Mouse (Mus musculus) regulatory T cell (primary cell): ENCODE data around the gene Eif4g3.
"Not testable (repeated sequence)": the region's sequence is repeated elsewhere in the genome, so short reads cannot be mapped to it uniquely, and the experiment has no call there.

ENCODE experiments used
- in situ Hi-C: fragments of 300-600 bp; cut with MboI, MseI; formaldehyde crosslinking; loops from one replicate; pipeline ENCODE4 v1.15.1; 2025; ENCODE audit warnings: high pct_unique_total_duplicates

Eif4g3 gene

GRCm38 (mm10) chr4:137992890-137993289 is at the start of gene Eif4g3:
Gene Eif4g3, plus strand, starts transcription at chr4:137993022.
- in situ Hi-C loops = loop anchor here (5.0 kb wide), 1 partner anchor 309 kb away; the partner anchor contains the start of gene Ddost

GRCm38 (mm10) chr4:137943540-137943939 is 49.3 kb upstream of the Eif4g3 start:
- in situ Hi-C loops = no loop called here

GRCm38 (mm10) chr4:137945376-137945775 is 47.4 kb upstream of the Eif4g3 start:
- in situ Hi-C loops = loop anchor here (5.0 kb wide), 1 partner anchor 93 kb away; no protein-coding TSS in a partner anchor

- in situ Hi-C loops = loop anchor here (5.0 kb wide), 1 partner anchor 94 kb away; no protein-coding TSS in a partner anchor
Observed at GRCm38 (mm10) chr4:137946419-137946818, 46.4 kb upstream of the Eif4g3 start.

- in situ Hi-C loops = no loop called here
Observed at GRCm38 (mm10) chr4:137952840-137953239, 40.0 kb upstream of the Eif4g3 start.

GRCm38 (mm10) chr4:137954184-137954583 is 38.6 kb upstream of the Eif4g3 start:
- in situ Hi-C loops = no loop called here

- in situ Hi-C loops = no loop called here
Observed at GRCm38 (mm10) chr4:137954926-137955396, 37.9 kb upstream of the Eif4g3 start.

GRCm38 (mm10) chr4:137956260-137956659 is 36.6 kb upstream of the Eif4g3 start:
- in situ Hi-C loops = no loop called here

GRCm38 (mm10) chr4:137959889-137960665 is 32.7 kb upstream of the Eif4g3 start:
- in situ Hi-C loops = no loop called here

GRCm38 (mm10) chr4:137960757-137961156 is 32.1 kb upstream of the Eif4g3 start:
- in situ Hi-C loops = no loop called here

GRCm38 (mm10) chr4:137962643-137963350 is 30.0 kb upstream of the Eif4g3 start:
- in situ Hi-C loops = no loop called here

GRCm38 (mm10) chr4:137963431-137963830 is 29.4 kb upstream of the Eif4g3 start:
- in situ Hi-C loops = no loop called here

GRCm38 (mm10) chr4:137963881-137964584 is 28.8 kb upstream of the Eif4g3 start:
- in situ Hi-C loops = no loop called here

GRCm38 (mm10) chr4:137964585-137964930 is 28.3 kb upstream of the Eif4g3 start:
- in situ Hi-C loops = no loop called here

GRCm38 (mm10) chr4:137968203-137968602 is 24.6 kb upstream of the Eif4g3 start:
- in situ Hi-C loops = no loop called here

- in situ Hi-C loops = not testable (repeated sequence)
Observed at GRCm38 (mm10) chr4:137970623-137971199, 22.1 kb upstream of the Eif4g3 start.

GRCm38 (mm10) chr4:137974856-137975432 is 17.9 kb upstream of the Eif4g3 start:
- in situ Hi-C loops = not testable (repeated sequence)

- in situ Hi-C loops = not testable (repeated sequence)
Observed at GRCm38 (mm10) chr4:137979066-137979644, 13.7 kb upstream of the Eif4g3 start.

- in situ Hi-C loops = no loop called here
Observed at GRCm38 (mm10) chr4:137982869-137983268, 10.0 kb upstream of the Eif4g3 start.

- in situ Hi-C loops = no loop called here
Observed at GRCm38 (mm10) chr4:137984212-137984611, 8.6 kb upstream of the Eif4g3 start.

- in situ Hi-C loops = no loop called here
Observed at GRCm38 (mm10) chr4:137984746-137985145, 8.1 kb upstream of the Eif4g3 start.
